Mouse (Mus musculus) common myeloid progenitor, adult 5-6 weeks (primary cell): Measurements from ENCODE around the gene Fndc7. TPM values are rescaled to one million over a fixed set of nuclear protein-coding genes. Genes with fewer than 3 reads are reported as not detected.
A peak's percentile ranks its signal among the peaks of the same experiment; 100 is the strongest.
"Not testable (repeated sequence)": the region's sequence is repeated elsewhere in the genome, so short reads cannot be mapped to it uniquely, and the experiment has no call there.

Experiments used
- ATAC-seq: replicated peaks from 2 replicates; pipeline ENCODE4 v1.8.0; 2016; ENCODE audit warnings: low read depth, mild to moderate bottlenecking, moderate TSS enrichment, inconsistent platforms; ENCODE audit not compliant: poor library complexity, severe bottlenecking
- total RNA-seq: library from RNA; stranded (forward); fragments of 200-1000, 187-1606 nt; gene quantifications from 2 replicates; pipeline ENCODE4 v1.2.3, GENCODE M21; 2017

Gene Fndc7
- total RNA-seq, 1 experiment from 2014 or later = 0.37 TPM

- no peak for ATAC-seq
Observed at GRCm38 (mm10) chr3:108857714-108858113, 32.1 kb downstream of the Fndc7 start.

DNA sequence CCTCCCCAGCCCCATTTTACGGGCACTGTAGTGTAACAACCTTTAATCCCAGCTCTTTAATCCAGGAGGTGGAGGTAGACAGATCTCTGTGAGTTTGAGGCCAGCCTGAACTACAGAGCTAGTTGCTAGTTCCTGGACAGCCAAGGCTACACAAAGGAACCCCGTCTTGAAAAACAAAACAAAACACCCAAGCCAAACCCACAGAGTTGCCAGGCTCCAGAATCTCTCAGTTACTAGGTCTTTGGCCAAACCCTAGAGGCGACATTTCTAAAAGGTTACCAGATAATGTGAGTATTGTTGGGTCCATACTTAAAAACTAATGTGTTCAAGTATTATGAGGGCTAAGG is 32.7 kb downstream of the Fndc7 start:
- no peak for ATAC-seq

- no peak for ATAC-seq
Observed at GRCm38 (mm10) chr3:108856386-108857123, 33.3 kb downstream of the Fndc7 start.

DNA sequence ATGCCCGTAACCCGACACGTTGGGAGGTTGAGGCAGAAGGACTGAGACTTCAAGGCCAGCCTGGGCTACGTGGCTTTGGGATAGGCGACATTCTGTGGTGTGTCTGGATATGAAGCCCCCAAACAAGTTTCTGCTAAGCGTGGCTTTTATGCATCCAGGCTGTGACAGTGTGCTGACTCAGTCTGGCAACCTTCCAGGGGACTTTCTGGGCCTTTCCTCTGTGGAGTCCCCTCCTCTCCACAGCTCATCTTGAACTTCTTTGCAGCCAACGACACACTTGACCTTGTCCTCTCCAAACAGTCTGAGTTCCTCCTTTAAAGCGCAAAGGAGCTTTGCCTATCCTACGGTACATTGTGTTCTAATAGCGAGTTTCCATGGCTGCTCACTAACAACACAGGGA is 33.9 kb downstream of the Fndc7 start:
- ATAC-seq = peak; percentile 65

- peak; percentile 69 for ATAC-seq
Observed at GRCm38 (mm10) chr3:108855371-108855770, 34.4 kb downstream of the Fndc7 start.

DNA sequence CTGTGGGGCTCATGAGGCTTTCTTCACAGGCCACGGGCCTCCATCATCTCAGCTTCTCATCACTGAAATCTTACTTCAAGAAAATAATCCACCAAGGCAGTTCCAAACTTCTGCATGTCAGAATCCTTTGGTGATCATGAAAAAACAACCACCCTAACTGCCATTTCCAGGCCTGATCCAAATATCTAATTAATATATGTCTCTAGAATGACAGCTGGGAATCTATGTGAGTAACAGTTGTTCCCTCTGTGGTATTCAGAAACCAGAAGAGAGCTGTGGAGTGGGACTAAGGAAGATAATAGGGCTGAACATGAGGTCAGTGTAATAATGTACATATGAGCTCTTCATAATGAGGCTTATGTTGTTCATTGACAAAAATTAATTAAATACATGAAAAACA is 36.5 kb downstream of the Fndc7 start:
- ATAC-seq = no peak

DNA sequence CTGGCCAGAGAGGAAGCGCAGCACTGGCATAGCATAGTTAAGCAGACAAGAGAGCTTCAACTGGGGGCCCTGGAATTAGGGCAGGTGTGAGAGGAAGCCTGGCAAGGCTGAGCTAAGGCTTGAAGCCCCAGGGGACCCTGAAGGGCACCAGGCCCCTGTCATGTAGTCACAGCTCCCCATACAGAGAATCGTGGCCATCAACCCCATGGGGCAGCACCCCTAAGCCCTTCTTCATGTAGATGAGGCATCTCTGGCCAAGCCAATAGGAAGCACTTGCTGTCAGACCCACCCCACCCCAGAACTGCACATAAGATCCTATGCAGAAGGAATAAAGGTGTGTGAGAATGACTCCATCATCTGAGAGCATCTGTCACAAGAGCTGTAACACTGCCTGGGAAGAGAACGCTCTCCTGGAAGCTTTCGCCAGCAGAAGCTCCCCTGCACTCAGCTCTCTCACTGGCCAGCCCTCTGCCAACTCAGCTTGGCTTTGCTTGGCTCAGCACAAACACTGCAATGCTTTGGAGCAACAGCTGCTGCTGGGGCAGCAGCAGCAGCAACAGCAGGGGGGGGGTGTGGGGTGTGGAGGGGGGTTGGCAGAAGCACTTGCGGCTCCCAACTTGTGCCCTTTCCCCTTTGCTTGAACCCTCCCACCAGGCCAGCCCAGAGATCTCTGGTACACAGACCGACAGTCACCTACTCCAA is 37.7 kb downstream of the Fndc7 start:
- no peak for ATAC-seq

- ATAC-seq = no peak
Observed at GRCm38 (mm10) chr3:108851554-108851953, 38.3 kb downstream of the Fndc7 start.

- no peak; the same call in 1 of the 2 replicates for ATAC-seq
Observed at GRCm38 (mm10) chr3:108851075-108851474, 38.7 kb downstream of the Fndc7 start.

GRCm38 (mm10) chr3:108850506-108850905 is 39.3 kb downstream of the Fndc7 start:
- ATAC-seq = peak; percentile 91

DNA sequence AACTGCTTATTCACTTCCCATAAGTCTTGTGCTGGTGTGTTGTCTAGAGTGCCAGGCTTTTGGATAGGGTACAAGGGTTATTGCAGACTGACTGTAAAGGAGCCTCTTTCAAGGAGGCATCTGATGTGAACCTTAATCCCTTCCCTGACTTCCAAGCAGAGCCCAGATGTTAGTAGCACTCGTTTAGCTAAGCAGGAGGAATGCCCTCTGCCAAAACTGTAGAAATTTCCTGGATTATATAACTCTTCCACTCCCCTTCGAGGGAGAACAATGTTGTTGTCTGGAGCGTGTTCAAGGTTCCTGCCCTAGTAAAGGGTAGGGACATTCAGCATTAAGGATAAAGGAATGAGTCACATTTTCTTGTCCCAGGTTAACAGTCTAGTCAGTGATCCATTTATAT is 43.2 kb downstream of the Fndc7 start:
- ATAC-seq = no peak

DNA sequence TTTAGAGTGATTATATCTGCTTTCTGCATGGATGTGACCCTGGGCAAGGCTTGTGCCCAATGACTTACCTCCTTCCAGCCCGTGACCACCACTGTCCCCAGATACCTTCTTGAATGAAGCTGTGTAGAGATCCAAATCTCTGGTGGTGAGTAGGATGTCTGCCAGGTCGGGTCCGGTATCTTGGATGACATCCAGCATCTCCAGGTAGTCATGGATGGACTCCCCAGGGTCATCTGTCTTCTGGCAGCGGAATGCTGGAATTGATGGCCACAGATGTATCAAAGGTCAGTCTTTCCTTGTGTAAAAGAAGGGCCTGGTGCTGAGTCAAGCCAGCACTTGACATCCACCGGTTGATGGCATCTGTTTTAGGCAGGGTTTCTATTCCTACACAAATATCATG is 45.3 kb downstream of the Fndc7 start:
- ATAC-seq = no peak

DNA sequence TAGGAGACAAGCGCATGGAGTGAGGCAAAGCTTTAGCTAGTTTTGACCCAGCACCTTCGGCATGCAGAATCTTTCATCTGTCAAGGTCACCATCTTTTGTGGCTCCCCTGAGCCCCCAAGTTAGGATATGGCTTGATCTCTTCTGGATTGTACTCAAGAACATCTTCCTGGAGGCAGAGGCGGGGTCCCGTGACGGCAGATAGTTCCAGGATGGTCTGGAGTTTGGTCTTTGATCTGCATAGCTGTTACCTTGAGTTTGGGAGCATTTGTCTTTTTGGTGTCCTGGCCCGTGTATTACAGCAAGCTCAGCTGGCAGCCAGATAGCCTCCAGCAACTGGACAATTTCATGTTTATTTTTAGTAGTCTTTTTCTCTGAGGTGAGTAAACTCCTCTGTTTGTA is 45.8 kb downstream of the Fndc7 start:
- no peak for ATAC-seq

GRCm38 (mm10) chr3:108840716-108841054 is 49.1 kb downstream of the Fndc7 start:
- 0 out of 2 replicates have a peak, but pooled peaks have one; percentile 0 for ATAC-seq

DNA sequence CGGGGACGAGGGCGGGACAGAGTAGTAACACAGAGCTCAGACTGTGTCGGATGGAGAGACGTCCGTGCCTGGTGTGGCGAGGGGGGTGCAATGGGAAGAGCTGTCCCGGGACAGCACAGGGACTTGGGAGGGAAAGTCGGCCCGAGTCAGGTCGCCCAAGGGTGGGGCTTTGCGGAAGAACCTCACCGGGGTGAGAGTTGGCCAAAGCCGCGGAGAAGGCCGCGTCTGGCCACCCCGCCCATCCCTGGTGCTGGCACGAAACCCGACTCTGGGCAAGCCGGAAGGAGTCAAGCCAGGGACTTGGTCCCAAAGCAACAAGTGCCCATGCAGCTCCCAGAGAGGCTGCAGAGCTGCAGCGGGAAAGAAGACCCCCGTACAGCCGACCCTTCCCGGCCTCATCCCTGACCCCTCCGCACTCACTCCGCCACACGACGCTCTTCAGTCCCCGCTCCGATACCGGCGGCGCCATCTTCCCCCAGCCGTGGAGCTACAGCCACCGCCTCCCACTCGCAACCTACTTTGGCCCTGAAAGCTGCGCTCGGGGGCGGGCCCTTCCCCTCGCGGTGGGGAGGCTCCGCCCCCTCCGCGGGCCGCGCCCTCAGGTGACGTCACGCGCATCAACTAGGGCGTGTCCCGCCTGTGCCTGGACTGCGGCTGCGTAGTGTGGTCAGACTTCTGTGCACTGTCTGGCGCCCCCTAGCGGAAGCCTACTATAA is 49.6 kb downstream of the Fndc7 start, which contains the start of gene Stxbp3:
Gene Stxbp3, minus strand, starts transcription at position 527 of the 716 bp plus-strand sequence.
- peak; percentile 92 for ATAC-seq

GRCm38 (mm10) chr3:108839647-108839999 is 50.2 kb downstream of the Fndc7 start:
- ATAC-seq = peak; percentile 1; the same call in 1 of the 2 replicates

GRCm38 (mm10) chr3:108838980-108839379 is 50.8 kb downstream of the Fndc7 start:
- no peak for ATAC-seq

DNA sequence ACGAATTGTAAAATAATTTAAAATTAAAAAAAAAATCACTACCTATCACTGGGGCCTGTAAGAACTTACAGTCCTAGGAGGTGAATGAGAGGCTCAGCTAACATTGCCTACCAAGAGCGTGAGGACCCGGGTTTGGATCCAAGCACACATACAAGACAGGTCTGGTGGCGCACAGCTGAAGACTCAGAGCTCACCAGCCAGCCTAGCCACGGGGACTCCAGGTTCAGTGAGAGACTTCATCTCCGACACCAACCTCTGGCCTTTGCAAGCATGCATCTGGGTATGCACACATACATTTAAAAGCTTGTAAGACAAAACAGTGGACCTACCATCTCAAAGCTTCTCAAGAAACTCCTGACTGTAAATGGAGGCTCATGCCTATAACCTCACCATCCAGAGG is 52.9 kb downstream of the Fndc7 start:
- ATAC-seq = no peak

GRCm38 (mm10) chr3:108833717-108834116 is 56.1 kb downstream of the Fndc7 start:
- ATAC-seq = not testable (repeated sequence)

DNA sequence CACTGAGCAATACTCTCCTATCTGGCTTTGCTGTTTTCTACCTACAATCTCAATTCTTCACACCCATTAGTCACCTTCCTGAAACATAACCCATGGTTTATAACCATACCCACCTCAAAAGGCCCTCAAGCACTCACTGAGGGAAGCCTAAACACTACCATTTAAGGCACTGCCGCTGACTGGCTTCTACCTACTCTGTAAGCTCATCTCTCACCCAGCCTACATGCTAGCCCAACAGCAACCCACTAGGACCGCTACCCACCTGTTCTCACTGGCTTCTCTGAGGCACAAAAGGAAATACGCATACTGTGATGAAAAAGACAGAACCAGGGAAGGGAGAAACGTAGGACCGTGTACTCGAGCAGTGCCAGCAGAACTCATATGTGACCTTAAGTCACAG is 58.1 kb downstream of the Fndc7 start:
- ATAC-seq = no peak

- no peak for ATAC-seq
Observed at GRCm38 (mm10) chr3:108830493-108830892, 59.3 kb downstream of the Fndc7 start.
